Mouse (Mus musculus) 416B (cell line): ENCODE results near the gene Gm436.
A peak's percentile ranks its signal among the peaks of the same experiment; 100 is the strongest.

Experiments used
- DNase-seq: peaks from one replicate; pipeline ENCODE4 v3.0.0; 2011; ENCODE audit warnings: low read depth

Gene Gm436

DNA sequence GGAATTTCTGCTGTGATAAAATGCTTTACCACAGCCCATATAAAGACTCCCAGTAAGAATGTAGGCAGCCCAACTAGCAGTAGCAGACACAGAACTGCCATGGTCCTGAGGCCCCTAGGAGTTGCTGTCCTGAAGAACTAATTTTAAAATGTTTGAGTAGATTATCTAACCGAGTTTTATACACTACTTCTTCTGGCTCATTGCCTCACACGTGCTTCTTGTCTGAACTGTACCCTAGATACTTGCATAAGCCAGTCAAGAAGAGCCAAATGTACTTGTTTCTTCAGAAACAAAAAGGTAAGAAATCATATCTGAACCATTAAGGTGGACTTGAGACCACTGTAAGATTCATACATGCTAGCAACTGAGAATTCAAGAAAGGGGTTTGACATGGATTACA lies at the start of gene Gm436:
Gm436 (minus strand) TSS at position 101 of the 400 bp plus-strand sequence.
- DNase-seq: no peak

GRCm38 (mm10) chr4:144721304-144721703 lies 35.1 kb upstream of the Gm436 start, which contains the start of gene Gm13178:
Gene Gm13178, minus strand, starts transcription at chr4:144721404.
- DNase-seq: no peak

- DNase-seq: peak; percentile 2
Measured at GRCm38 (mm10) chr4:144719691-144720090, 33.5 kb upstream of the Gm436 start.

GRCm38 (mm10) chr4:144718288-144718687 lies 32.1 kb upstream of the Gm436 start:
- no peak for DNase-seq

DNA sequence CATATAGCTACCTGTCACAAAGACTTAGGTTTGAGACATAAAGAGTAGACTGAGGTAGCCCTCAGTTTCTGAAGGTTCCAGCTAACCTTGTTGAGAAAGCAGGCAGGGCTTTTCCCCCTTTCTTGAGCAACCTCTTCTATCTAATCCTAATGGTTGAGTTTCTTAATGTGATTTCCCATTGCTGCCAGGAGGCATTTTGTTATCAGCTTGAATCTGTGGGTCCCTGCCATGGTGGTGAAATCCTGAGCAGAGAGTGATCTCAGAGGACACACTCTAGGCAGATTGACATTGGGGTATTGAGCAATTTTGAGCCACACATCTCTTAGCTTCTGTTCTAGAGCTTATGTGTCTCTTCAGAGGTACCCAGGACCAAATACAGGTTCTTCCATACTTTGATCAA lies 47.9 kb downstream of the Gm436 start:
- DNase-seq: peak; percentile 11
